Mouse (Mus musculus) liver, postnatal 0 days (tissue): Measurements from ENCODE around the gene Dnah10.

Source experiments
- CTCF ChIP-seq: sonication (generic); IDR thresholded peaks from 2 replicates; pipeline ENCODE4 v1.5.1; 2016; ENCODE audit warnings: antibody characterized with exemption, low read depth
- EP300 ChIP-seq: IDR thresholded peaks from 2 replicates; pipeline ENCODE4 v1.6.1; 2016; ENCODE audit warnings: antibody characterized with exemption, low read depth, mild to moderate bottlenecking

GRCm38 (mm10) chr5:124761787-124762186 lies 36.9 kb downstream of the Dnah10 start:
- TF ChIP-seq CTCF (peak; percentile 26; the same call in 1 of the 2 replicates), EP300 (no peak)
